24 mouse cellular contexts compared by ENCODE assay signal in the genomic region with DNA sequence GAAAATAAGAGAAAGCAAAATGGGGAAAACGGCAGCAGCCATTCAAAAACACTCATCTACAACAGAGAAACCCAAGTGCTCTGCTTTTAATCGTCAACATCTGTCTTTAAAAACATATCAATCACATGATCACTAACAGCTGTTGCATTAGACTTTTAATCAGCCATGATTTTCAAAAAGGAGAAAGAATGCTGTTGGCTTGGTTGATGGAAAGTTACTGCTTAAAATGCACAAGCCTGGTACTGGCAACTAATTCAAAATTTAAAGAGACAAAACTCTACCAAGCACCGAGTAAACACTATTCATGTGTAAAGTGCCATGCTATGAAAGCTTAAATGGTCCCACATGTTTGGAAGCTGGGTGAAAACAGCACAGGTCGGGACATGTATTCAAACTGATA.
DNase-seq lines count a peak whose midpoint lies in the region; ATAC-seq and TF ChIP-seq lines count a peak whose summit lies in the region.
"Had no signal": no experiment of that assay in that cellular context is flagged by ENCODE, and none has a peak within 500 bp of the region (broad histone marks: within the 10 kb centered on the region; RNA-seq: fewer than 3 reads in every experiment).

No protein-coding gene starts in this region.

- ATAC-seq in embryonic facial prominence, embryonic 13.5 days (ENCODE audit: insufficient number of reproducible peaks, insufficient read depth, low FRiP score, low TSS enrichment, low read depth): 0 out of 2 replicates have a peak, but pooled peaks have one; percentile 56
- peak; percentile 38; the same call in 1 of the 2 replicates for ATAC-seq in forebrain, postnatal 0 days
- ATAC-seq: liver, postnatal 0 days; lung, postnatal 0 days; midbrain, embryonic 15.5 days had no signal

- no peaks in the 10 kb centered on the region for H3K36me3 ChIP-seq in embryonic facial prominence, embryonic 13.5 days
- no peaks in the 10 kb centered on the region for H3K36me3 ChIP-seq in forebrain, postnatal 0 days (ENCODE audit: insufficient read depth)
- H3K36me3 ChIP-seq: embryonic facial prominence, embryonic 12.5 days; hindbrain, embryonic 13.5 days; midbrain, embryonic 15.5 days; neural tube, embryonic 13.5 days had no signal

- H3K4me1 ChIP-seq in embryonic facial prominence, embryonic 13.5 days: peaks cover 18% of the 10 kb centered on the region
- H3K4me1 ChIP-seq in forebrain, postnatal 0 days (ENCODE audit: insufficient read depth): no peaks in the 10 kb centered on the region

- peak; percentile 17 for DNase-seq in heart, adult 11 months
- no peak for DNase-seq in heart, postnatal 25 days (ENCODE audit: low spot score)
- no peak for DNase-seq in forebrain, postnatal 0 days
- no peak for DNase-seq in cerebellum, postnatal 10 days
- no peak for DNase-seq in urinary bladder, postnatal 25 days (ENCODE audit: low spot score)
- DNase-seq in urinary bladder, postnatal 36 days (ENCODE audit: low spot score in 2 of 2): no peak
- DNase-seq: cerebellum, adult 18-20 months; cerebellum, postnatal 25 days; gastrocnemius, postnatal 36 days; heart, postnatal 36 days; kidney, adult 18-20 months; liver, postnatal 0 days; retina, postnatal 1 day; right cerebral cortex, postnatal 25 days; spleen, adult 18-20 months had no signal

- no peak overlapping the region for H3K9ac ChIP-seq in embryonic facial prominence, embryonic 13.5 days
- H3K9ac ChIP-seq in forebrain, postnatal 0 days: no peak overlapping the region
- H3K9ac ChIP-seq: embryonic facial prominence, embryonic 12.5 days; hindbrain, embryonic 13.5 days; liver, postnatal 0 days; midbrain, embryonic 15.5 days; neural tube, embryonic 13.5 days had no signal

- TF ChIP-seq CTCF in forebrain, postnatal 0 days (IDR thresholded peaks at IDR 0.05; ENCODE audit: low read depth): no peak

- no peak overlapping the region for H3K4me3 ChIP-seq in embryonic facial prominence, embryonic 13.5 days
- no peak overlapping the region for H3K4me3 ChIP-seq in forebrain, postnatal 0 days (ENCODE audit: low read depth, low read length)
- H3K4me3 ChIP-seq: embryonic facial prominence, embryonic 12.5 days; hindbrain, embryonic 13.5 days; midbrain, embryonic 15.5 days; neural tube, embryonic 13.5 days had no signal

- no peaks in the 10 kb centered on the region for H3K9me3 ChIP-seq in embryonic facial prominence, embryonic 13.5 days
- no peaks in the 10 kb centered on the region for H3K9me3 ChIP-seq in forebrain, postnatal 0 days (ENCODE audit: low read length)
- H3K9me3 ChIP-seq: embryonic facial prominence, embryonic 12.5 days; hindbrain, embryonic 13.5 days; midbrain, embryonic 15.5 days; neural tube, embryonic 13.5 days had no signal

- H3K27ac ChIP-seq in embryonic facial prominence, embryonic 13.5 days: peak overlapping the region; percentile 85
- H3K27ac ChIP-seq in forebrain, postnatal 0 days (ENCODE audit: low read depth, low read length): no peak overlapping the region
- H3K27ac ChIP-seq: hindbrain, embryonic 13.5 days; kidney, postnatal 0 days; macrophage; midbrain, embryonic 15.5 days had no signal

- peak overlapping the region; percentile 27 for H3K4me2 ChIP-seq in embryonic facial prominence, embryonic 13.5 days
- no peak overlapping the region for H3K4me2 ChIP-seq in forebrain, postnatal 0 days (ENCODE audit: low read depth)
- H3K4me2 ChIP-seq: embryonic facial prominence, embryonic 12.5 days; hindbrain, embryonic 13.5 days; liver, embryonic 11.5 days; midbrain, embryonic 15.5 days; neural tube, embryonic 13.5 days had no signal

- 21% methylated on average over 4 of the region's 4 CpGs for WGBS in embryonic facial prominence, embryonic 13.5 days
- WGBS in forebrain, postnatal 0 days: 30% methylated on average over 4 of the region's 4 CpGs

- intact Hi-C loops in heart, postnatal 25 days (cut with DNase I): no loop called here

- no peaks in the 10 kb centered on the region for H3K27me3 ChIP-seq in embryonic facial prominence, embryonic 13.5 days
- H3K27me3 ChIP-seq in forebrain, postnatal 0 days (ENCODE audit: insufficient read depth, low read length): no peaks in the 10 kb centered on the region
- H3K27me3 ChIP-seq: embryonic facial prominence, embryonic 12.5 days; hindbrain, embryonic 13.5 days; midbrain, embryonic 15.5 days; neural tube, embryonic 13.5 days had no signal
